8 mouse cellular contexts compared by ENCODE assay signal in genomic region chr8:126481494-126482347, GRCm38 (mm10). TPM values are rescaled to one million over a fixed set of nuclear protein-coding genes. Genes with fewer than 3 reads are reported as not detected.
A peak's percentile ranks its signal among the peaks of the same experiment; 100 is the strongest.
DNase-seq lines count a peak whose midpoint lies in the region; ATAC-seq and TF ChIP-seq lines count a peak whose summit lies in the region.

No protein-coding gene starts in this region.

- peak; percentile 81 for ATAC-seq in forebrain, postnatal 0 days
- 0 out of 2 replicates have a peak, but pooled peaks have one; percentile 48 for ATAC-seq in liver, embryonic 11.5 days (replicated peaks; ENCODE audit: low FRiP score)
- ATAC-seq in neural tube, embryonic 11.5 days (ENCODE audit: insufficient read depth, low FRiP score, low TSS enrichment) = no peak
- ATAC-seq in erythroid progenitor cell, adult 5-6 weeks (replicated peaks; ENCODE audit: low FRiP score, poor library complexity, severe bottlenecking) = no peak

- H3K9me3 ChIP-seq in forebrain, postnatal 0 days (ENCODE audit: low read length) = no peaks in the 10 kb centered on the region
- H3K9me3 ChIP-seq in liver, embryonic 11.5 days (ENCODE audit: control insufficient read depth, low read length) = no peaks in the 10 kb centered on the region
- no peaks in the 10 kb centered on the region for H3K9me3 ChIP-seq in neural tube, embryonic 11.5 days (ENCODE audit: control insufficient read depth, low read length)

- H3K27ac ChIP-seq in forebrain, postnatal 0 days (ENCODE audit: low read depth, low read length) = no peak overlapping the region
- no peak overlapping the region for H3K27ac ChIP-seq in liver, embryonic 11.5 days (ENCODE audit: low read depth, low read length)
- no peak overlapping the region for H3K27ac ChIP-seq in neural tube, embryonic 11.5 days (ENCODE audit: low read depth, low read length)

- no peak overlapping the region for H3K4me3 ChIP-seq in C2C12 (ENCODE audit: insufficient read depth, poor library complexity, severe bottlenecking)
- no peak overlapping the region for H3K4me3 ChIP-seq in forebrain, postnatal 0 days (ENCODE audit: low read depth, low read length)
- H3K4me3 ChIP-seq in liver, embryonic 11.5 days (ENCODE audit: low read depth, low read length) = no peak overlapping the region
- no peak overlapping the region for H3K4me3 ChIP-seq in neural tube, embryonic 11.5 days (ENCODE audit: low read depth, low read length)

- H3K79me2 ChIP-seq in C2C12 (ENCODE audit: control insufficient read depth, insufficient read depth) = no peaks in the 10 kb centered on the region

- 37% methylated on average over 8 of the region's 8 CpGs for WGBS in forebrain, postnatal 0 days
- WGBS in liver, embryonic 11.5 days = 36% methylated on average over 8 of the region's 8 CpGs
- 29% methylated on average over 8 of the region's 8 CpGs for WGBS in neural tube, embryonic 11.5 days

- no peak overlapping the region for H3K9ac ChIP-seq in forebrain, postnatal 0 days
- H3K9ac ChIP-seq in liver, embryonic 11.5 days (ENCODE audit: low read depth, low read length) = no peak overlapping the region
- H3K9ac ChIP-seq in neural tube, embryonic 11.5 days (ENCODE audit: low read length) = no peak overlapping the region

- no peak overlapping the region for H3ac ChIP-seq in C2C12 (ENCODE audit: control insufficient read depth, insufficient read length, low read depth)

- no peaks in the 10 kb centered on the region for H3K4me1 ChIP-seq in forebrain, postnatal 0 days (ENCODE audit: insufficient read depth)
- H3K4me1 ChIP-seq in liver, embryonic 11.5 days (replicated peaks; ENCODE audit: control insufficient read depth, insufficient read depth, low read length) = no peaks in the 10 kb centered on the region
- no peaks in the 10 kb centered on the region for H3K4me1 ChIP-seq in neural tube, embryonic 11.5 days (ENCODE audit: control insufficient read depth, insufficient read depth, low read length)

- no peaks in the 10 kb centered on the region for H3K36me3 ChIP-seq in C2C12 (ENCODE audit: control insufficient read depth, insufficient read depth)
- H3K36me3 ChIP-seq in forebrain, postnatal 0 days (ENCODE audit: insufficient read depth) = no peaks in the 10 kb centered on the region
- H3K36me3 ChIP-seq in liver, embryonic 11.5 days (ENCODE audit: control insufficient read depth, insufficient read depth, low read length) = no peaks in the 10 kb centered on the region
- no peaks in the 10 kb centered on the region for H3K36me3 ChIP-seq in neural tube, embryonic 11.5 days (ENCODE audit: control insufficient read depth, insufficient read depth, low read length)

- peak; percentile 23 for TF ChIP-seq CTCF in C2C12 (IDR thresholded peaks at IDR 0.05; ENCODE audit: control insufficient read depth, insufficient read depth, insufficient read length)
- peak; percentile 78 for TF ChIP-seq CTCF in forebrain, postnatal 0 days (IDR thresholded peaks at IDR 0.05; ENCODE audit: low read depth)

- H3K4me2 ChIP-seq in forebrain, postnatal 0 days (ENCODE audit: low read depth) = no peak overlapping the region
- no peak overlapping the region for H3K4me2 ChIP-seq in liver, embryonic 11.5 days
- H3K4me2 ChIP-seq in neural tube, embryonic 11.5 days (ENCODE audit: low read depth) = no peak overlapping the region

- no peaks in the 10 kb centered on the region for H3K27me3 ChIP-seq in C2C12 (ENCODE audit: control insufficient read depth, insufficient read depth, insufficient read length)
- no peaks in the 10 kb centered on the region for H3K27me3 ChIP-seq in forebrain, postnatal 0 days (ENCODE audit: insufficient read depth, low read length)
- peaks cover 2% of the 10 kb centered on the region for H3K27me3 ChIP-seq in liver, embryonic 11.5 days (replicated peaks; ENCODE audit: control insufficient read depth, insufficient read depth, low read length)
- H3K27me3 ChIP-seq in neural tube, embryonic 11.5 days (ENCODE audit: control insufficient read depth, insufficient read depth, low read length) = no peaks in the 10 kb centered on the region

- no peaks in the 10 kb centered on the region for H3K79me3 ChIP-seq in C2C12 (ENCODE audit: low read depth)

- DNase-seq in 3T3-L1 (ENCODE audit: low read depth, low spot score) = peak; percentile 88
- peak; percentile 69 for DNase-seq in cerebellum, adult 9-10 months
- peak; percentile 85 for DNase-seq in forebrain, postnatal 0 days
- peak; percentile 40 to 63 for DNase-seq in kidney, adult 8-10 months
- DNase-seq in liver, embryonic 11.5 days (ENCODE audit: low spot score) = no peak
- DNase-seq in neural tube, embryonic 11.5 days (ENCODE audit: low spot score) = peak; percentile 57

TF ChIP-seq in C2C12, 6 proteins besides CTCF, POLR2A, EP300 and RAD21:
- no peak for TF ChIP-seq MYOD1 (IDR thresholded peaks at IDR 0.05; ENCODE audit: control insufficient read depth, insufficient read length, low read depth)
- no peak for TF ChIP-seq USF1 (IDR thresholded peaks at IDR 0.05; ENCODE audit: low read depth)
- no peak for TF ChIP-seq CEBPB (IDR thresholded peaks at IDR 0.05; ENCODE audit: low read depth)
- TF ChIP-seq MYOG (IDR thresholded peaks at IDR 0.05; ENCODE audit: control insufficient read depth, extremely low read depth, insufficient read length) = no peak
TF ChIP-seq in C2C12: peak in this region for 0.

RNA-seq across cellular contexts. Expression of gene Tarbp1, which starts 6.9 kb away (rescaled TPM):
- polyA plus RNA-seq in C2C12 (2012; fragmentation: generic; extraction: Trizol) = 3.9 TPM
- 5.6 and 5.8 TPM in 2 replicates for total RNA-seq in forebrain, postnatal 0 days (2014; rRNA removed)
- 0.82 and 1.1 TPM in 2 replicates for polyA plus RNA-seq in forebrain, postnatal 0 days (2015; fragmentation: Nextera tagmentation; extraction: Ambion mirVana)
- 4.7 and 4.9 TPM in 2 replicates for polyA plus RNA-seq in liver, embryonic 11.5 days (2014; fragmentation: Nextera tagmentation; extraction: Ambion mirVana)
- polyA plus RNA-seq in neural tube, embryonic 11.5 days (2014; fragmentation: Nextera tagmentation; extraction: Ambion mirVana) = 2.8 TPM in 2 replicates
- total RNA-seq in erythroid progenitor cell, adult 5-6 weeks (2015; ENCODE audit: low replicate concordance) = 5.4 and 6.3 TPM in 2 replicates
- 0.45 and 2.2 TPM in 2 replicates for total RNA-seq in erythroid progenitor cell, adult 5-6 weeks (2017; ENCODE audit: low replicate concordance)

RNA-seq across cellular contexts. Expression of gene Coa6, which starts 59.4 kb away (rescaled TPM):
- polyA plus RNA-seq in C2C12 (2012; fragmentation: generic; extraction: Trizol) = 37.9 TPM
- total RNA-seq in forebrain, postnatal 0 days (2014; rRNA removed) = 22.2 and 33.7 TPM in 2 replicates
- polyA plus RNA-seq in forebrain, postnatal 0 days (2015; fragmentation: Nextera tagmentation; extraction: Ambion mirVana) = 37.3 and 41.1 TPM in 2 replicates
- 57.4 and 57.9 TPM in 2 replicates for polyA plus RNA-seq in liver, embryonic 11.5 days (2014; fragmentation: Nextera tagmentation; extraction: Ambion mirVana)
- 38.8 and 48.4 TPM in 2 replicates for polyA plus RNA-seq in neural tube, embryonic 11.5 days (2014; fragmentation: Nextera tagmentation; extraction: Ambion mirVana)
- total RNA-seq in erythroid progenitor cell, adult 5-6 weeks (2015; ENCODE audit: low replicate concordance) = 14.7 and 28.1 TPM in 2 replicates
- total RNA-seq in erythroid progenitor cell, adult 5-6 weeks (2017; ENCODE audit: low replicate concordance) = 2.2 and 5.1 TPM in 2 replicates

Comparison
In these comparisons a context has a peak if more than half of its experiments do, and no peak if none do; other contexts are left out.
1. ATAC-seq: peak in forebrain, postnatal 0 days (single experiment) and liver, embryonic 11.5 days (single experiment); none in neural tube, embryonic 11.5 days (single experiment) and erythroid progenitor cell, adult 5-6 weeks (single experiment).